Mouse (Mus musculus): Measurements from ENCODE around the gene Asgr1.
"Not testable (repeated sequence)": the region's sequence is repeated elsewhere in the genome, so short reads cannot be mapped to it uniquely, and the experiment has no call there.

Asgr1 gene

DNA sequence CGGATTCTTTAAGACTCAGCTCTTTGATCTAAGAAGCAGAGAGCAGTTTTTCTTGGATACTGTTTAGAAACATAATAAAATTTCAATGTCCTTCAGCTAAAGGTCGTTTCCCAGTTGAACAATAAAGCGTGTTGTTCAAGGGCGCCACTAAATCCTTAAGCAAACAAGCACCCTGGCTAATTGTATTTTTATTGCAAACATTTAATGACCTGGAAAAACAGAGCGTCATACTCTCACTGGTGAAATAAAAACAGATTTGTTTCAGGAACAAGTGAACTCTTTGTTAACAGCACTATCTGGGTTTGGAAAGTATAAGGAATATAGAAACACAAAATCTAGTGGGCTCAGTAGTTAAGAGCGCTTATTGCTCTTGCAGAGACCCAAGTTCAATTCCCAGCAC is 16.2 kb downstream of the Asgr1 start:
- no peak for DNase-seq (ENCODE audit: low spot score)

DNA sequence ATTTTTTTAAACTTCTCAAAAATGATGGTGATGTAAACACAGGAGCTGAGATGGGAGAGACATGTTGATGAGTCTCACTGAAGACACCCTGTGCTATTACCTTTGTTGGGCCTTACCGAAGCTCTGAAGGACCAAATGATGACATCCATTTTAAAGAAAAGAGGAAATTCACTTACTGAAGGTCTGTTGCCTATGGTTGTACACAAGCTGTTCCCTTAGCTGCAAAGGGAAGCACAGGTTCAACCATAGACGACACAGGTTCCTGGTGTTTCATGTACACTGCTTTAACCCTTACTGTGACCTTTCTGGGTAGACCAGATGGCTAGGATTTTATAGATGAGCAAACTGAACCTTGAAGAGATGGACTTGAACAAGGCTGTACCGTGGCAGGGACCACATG is 16.7 kb downstream of the Asgr1 start:
- DNase-seq (ENCODE audit: low spot score), result not testable (repeated sequence)

DNA sequence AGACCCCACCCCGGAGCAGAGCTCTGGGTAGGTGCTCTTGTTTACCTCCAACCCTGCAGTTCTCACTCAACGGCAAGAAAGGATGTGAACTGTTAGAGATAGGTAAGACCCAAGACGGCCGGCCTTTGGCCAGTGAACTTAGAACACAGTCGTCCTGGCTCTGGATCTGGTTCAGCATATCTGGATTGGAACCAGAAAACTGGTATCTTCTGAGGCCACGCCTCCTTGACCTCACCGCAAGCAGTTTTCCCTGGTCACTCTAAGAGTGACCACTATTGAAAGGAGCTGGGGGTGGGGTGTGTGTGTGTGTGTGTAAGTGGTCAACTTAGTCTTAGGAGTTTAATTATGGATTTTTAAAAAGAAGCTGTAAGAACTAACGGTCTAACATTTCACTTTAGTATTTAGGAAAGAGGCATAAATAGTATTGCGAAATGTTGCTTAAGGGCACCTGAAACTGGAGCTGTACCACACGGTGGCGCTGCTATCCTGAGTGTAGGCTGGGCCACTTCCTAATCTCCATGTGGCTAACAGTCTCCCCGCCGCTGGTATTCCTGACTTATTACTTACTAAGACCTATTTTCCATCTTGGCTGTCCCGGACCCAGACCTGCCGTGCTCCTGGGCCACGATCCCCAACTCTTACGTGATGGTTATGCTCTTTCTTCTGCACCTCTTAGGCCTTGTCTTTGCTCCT is 20.6 kb downstream of the Asgr1 start:
- no peak for DNase-seq (ENCODE audit: low spot score)

DNA sequence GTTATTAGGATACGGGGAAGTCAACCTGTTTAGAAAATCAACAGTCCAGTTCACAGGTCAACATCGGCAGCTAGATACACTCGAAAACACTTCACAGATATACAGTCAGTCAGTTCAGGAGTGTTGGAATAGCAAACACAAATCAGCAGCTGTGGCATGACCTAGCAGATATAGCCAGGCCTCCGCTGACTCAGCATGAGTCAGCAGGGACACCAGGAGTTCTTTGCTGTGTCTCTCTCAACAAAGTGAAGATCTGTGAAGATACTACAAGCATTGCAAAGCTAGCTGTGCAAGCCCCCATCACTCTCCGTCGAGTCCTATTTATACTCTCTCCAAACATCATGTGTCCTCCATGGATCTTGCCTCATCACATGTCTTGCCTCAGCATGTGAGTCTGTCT is 21.7 kb downstream of the Asgr1 start:
- no peak for DNase-seq (ENCODE audit: low spot score)

DNA sequence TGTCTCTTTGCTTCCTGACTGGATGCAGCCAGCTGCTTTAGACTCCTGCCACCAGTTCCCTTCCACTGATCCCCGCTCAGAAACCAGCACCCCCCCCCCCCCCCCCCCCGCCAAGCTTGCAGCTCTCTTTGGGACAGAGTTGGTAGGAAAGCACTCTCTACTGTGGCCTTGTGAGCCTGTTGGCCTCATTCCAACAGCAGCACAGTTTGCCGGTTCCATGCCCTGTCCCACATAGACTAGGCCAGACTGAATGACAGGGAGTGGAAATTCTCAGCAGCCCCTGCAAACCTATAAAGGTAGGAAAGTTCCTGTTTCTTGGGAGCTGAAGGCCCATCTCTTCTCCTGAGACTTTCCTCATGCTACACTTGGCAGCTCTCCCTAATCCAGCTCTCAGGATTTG is 23.6 kb downstream of the Asgr1 start:
- DNase-seq (ENCODE audit: low spot score), result no peak

DNA sequence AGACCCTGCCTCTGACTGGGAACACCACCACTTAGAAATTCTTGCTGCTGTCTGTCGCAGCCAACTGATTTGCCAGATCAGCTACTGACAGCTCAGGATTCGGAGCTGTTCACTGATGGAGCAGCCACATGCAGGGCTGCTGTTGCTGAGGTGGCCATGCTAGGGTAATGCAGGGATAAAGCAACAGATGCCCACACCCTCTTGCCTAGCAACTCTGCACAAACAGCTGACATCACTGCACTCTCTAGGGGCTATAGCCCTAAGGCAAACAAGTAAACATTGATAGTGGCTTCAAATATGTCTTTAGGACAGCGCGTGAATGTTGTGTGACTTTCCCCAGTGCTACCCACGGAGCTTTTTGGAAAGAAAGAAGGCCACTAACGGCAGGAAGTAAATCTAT is 25.3 kb downstream of the Asgr1 start:
- DNase-seq (ENCODE audit: low spot score), result no peak

DNA sequence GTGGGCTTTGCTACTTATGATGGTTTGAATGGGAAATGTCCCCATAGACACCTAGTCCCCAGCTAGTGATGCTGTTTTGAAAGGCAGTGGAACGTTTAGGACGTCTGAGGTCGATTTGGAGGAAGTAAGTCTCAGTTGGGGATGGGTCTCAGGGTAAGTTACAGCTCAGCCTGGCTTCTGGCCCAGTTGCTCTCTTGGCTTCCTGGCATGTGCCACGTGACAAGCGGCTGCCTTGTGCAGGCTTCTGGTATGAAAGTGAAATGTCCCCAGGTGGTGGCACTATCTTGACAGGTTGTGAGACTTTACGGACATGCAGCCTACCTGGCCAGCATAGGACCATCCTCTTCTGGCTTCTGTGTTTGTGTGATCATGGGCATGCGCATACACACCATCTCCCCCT is 26.0 kb downstream of the Asgr1 start:
- DNase-seq (ENCODE audit: low spot score), result no peak

DNA sequence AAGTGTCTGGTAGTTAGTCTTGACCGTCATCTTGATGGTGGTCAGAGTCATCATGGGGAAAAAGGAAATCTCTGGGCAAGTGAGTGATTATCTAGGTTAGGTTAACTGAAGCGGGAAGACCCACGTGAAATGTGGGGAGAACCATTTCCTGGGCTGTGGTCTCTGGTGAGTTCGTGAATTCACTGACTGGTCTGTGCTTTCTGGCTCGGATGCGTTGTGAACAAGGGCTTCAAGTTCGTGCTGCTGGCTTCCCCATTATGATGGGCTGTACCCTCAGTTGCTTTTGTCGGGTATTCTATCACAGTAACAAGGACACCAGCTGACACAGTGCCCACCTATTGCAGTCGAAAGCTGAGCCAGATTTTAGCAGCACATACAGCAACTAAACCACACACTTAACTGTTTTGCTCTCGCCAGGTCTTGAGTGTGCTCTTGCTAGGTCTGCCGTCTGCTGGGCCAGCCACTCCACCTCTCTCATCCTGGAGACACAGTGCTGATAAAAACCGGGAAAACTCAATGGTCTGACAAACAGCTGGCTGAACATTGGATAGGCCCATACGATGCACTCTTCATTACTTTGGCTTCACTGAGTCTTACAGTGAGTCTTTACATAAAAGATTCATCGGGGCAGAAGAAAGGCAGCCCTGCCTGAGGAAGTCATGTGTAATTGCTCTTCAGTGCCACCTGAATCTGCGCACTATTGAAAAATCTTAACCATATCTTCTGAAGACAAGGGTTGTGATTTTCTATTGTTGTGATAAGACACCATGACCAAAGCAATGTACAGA is 27.1 kb downstream of the Asgr1 start:
- no peak for DNase-seq (ENCODE audit: low spot score)

DNA sequence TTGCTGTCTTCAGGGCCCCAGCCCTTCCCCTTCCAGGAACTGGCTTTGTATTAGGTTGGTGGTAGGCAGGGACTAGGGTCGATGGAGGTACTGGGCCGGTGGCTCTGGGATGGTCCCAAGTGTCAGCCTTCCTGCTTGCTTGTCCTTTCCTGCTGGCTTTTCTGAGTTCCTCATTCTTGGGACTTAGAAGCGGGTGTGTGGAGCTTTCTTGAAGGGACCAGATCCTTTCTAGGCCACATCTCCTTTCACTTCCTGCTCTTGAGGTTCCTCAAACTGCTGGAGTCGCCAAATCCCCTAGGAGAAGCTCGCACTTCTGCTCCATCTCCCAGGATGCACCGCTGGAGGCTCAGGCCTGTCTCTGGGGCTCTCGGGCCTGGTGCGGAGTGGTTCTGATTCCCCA is 30.7 kb downstream of the Asgr1 start:
- no peak for DNase-seq (ENCODE audit: low spot score)

DNA sequence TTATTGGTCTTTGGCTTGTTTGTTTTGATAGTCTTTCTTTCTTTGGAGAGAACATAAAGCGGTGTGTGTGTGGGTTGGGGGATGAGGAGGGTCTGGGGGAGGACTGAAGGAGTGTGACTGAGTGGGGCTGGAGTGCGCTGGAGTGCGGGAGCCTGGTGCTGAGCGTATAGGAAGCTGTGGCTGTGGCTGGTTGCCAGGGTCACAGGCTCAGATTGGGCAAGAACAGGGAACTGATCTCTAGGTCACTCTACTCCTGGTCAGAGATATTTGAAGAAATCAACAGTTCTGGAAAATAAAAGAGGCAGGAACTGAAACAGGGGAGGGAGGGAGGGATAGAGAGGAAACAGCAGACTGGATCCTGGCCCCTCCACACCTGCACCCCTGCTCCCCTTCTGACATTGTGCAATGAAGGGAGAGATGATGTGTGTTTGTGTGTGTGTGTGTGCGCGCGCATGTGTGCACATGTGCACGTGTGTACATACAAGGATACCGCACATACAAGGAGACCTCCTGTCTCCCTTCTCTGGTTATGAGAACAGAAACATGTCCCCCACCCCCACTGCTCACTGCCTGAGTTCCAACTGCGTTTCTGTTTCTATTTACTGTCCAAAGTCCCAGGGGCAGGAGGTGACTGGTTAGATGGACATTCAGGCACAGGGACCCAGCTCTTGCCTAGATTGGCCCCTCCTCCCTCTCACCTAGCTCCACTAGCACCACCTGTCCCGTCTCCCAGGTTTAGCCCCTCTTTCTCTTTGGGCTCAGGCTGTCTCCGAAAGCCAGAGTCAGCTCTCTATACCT is 38.3 kb downstream of the Asgr1 start, which contains the start of gene Asgr2:
Asgr2 (plus strand) TSS at position 659 of the 798 bp plus-strand sequence.
- no peak for DNase-seq (ENCODE audit: low spot score)

DNA sequence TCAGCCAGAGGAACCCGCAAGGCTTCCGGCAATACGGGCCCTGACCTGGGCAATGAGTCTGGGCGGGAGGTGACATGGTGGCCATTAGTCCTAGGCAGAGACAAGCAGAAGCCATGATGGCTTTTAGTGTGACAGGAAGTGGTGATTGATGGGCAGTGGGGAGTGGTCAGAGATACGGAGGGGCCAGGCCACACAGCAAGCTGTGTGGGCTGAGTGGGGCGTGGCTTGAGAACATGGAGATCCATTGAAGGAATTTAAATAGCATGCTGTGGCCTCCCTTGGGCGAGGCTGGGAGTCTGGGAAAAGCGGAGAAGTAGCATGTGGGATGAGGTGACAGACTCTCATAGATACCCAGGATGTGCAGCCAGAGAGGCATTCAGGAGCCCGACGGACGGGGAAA is 43.5 kb downstream of the Asgr1 start:
- DNase-seq (ENCODE audit: low spot score), result no peak

DNA sequence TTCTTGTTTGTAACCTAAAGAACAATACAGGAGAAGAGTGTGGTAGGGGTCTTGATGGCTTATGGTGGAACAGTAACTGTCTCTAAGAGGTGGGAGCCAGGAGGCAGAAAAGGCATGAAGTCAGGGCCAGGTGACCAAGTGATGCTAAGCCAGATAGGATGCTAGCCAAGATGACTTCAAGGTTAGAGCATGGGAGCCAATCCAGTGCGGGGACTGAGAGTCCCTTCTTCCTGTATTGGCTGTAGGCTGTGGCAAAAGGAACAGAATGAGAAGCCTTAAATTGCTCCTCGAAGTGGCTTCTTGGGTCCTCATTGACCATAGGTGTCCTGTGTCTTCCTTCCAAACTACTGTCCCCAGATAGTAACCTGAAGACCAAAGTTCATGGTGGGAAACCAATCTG is 45.2 kb downstream of the Asgr1 start:
- no peak for DNase-seq (ENCODE audit: low spot score)

DNA sequence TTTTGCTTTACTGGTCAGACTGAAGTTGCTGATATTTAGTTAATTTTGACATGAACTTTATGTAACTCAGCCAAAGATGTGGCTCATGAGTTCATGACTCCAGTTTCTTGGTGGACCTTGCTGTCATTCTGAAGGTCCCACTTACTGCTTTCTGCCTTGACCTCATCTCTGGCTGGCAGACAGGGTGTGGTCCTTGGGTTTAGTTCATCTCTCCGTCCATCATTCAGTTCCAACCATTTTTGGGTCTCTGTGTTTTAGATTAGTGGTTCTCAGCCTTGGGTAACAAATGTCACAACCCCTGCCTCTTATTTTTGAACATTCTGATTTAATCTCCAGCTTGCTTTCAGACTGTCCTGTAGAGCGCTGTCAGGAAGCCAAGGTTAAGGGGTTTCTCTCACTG is 45.9 kb downstream of the Asgr1 start:
- no peak for DNase-seq (ENCODE audit: low spot score)

DNA sequence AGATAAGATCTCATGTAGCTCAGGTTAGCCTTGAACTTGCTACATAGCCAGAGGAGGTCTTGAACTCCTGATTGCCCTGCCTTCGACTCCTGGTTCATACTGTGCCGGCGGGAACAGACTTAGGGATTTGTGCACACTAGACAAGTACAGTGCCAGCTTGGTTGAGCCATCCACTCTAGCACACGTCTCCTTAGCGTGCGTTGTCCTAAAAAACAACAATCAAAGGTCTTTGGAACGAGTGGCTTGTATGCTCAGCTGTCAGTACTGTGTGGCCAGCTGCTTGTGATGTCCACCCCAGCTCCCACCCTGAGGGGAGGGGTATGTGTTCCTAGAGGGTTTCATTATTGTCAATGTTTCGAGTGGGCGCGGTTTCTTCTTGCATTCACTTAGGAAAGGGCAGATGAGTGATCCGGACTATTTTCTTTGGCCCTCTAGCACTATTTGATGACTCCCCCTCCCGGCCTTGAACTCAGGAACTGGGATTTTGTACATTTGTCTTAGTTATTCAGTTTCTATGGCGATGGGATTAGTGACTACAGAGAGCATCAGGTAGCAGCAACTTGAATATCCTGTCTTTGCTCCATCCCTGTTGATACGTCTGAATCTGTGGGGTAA is 49.9 kb downstream of the Asgr1 start:
- no peak for DNase-seq (ENCODE audit: low spot score)

DNA sequence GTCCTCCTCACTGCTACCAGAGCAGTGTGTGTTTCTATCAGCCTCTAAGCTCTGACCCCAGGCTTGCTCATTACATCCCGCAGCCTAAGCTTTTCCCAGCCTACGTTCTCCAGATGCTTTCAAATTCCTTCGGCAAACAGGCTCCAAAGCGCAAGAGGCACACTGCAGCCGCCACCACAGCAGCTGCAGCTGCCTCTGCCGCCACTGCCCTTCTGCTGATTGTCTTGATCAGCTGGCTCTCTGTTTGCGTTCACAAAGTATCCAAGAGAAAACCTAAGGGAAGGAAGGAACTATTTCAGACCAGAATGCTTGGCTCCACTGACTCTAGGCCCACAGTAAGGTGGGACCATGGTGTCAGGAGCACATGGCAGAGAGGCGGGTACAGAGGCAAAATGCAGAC is 53.2 kb downstream of the Asgr1 start:
- no peak for DNase-seq (ENCODE audit: low spot score)
